Mouse (Mus musculus) liver, embryonic 13.5 days (tissue): ENCODE measurements at regions not wholly inside any gene's neighbourhood (a gene's known extent, or its start where the extent isn't known, plus 50 kb on each side); places are given as distances from the start of the nearest gene placed in this dataset.

Source experiments
- ATAC-seq: fragments of 200-750 bp; cut with Nextera tagmentation; 2 replicates; pipeline ENCODE4 v1.8.0; 2017; ENCODE audit warnings: low read depth, mild to moderate bottlenecking, moderate number of reproducible peaks, moderate library complexity
- DNase-seq: peaks from one replicate; pipeline ENCODE4 v3.0.0; 2022
- H3K27ac ChIP-seq: fragments of 300-500 bp; sonication (generic); 2 replicates; pipeline ENCODE4 v1.5.1; 2015; ENCODE audit warnings: moderate library complexity, mild to moderate bottlenecking, inconsistent platforms
- H3K27me3 ChIP-seq: fragments of 300-500 bp; sonication (generic); 2 replicates; pipeline ENCODE4 v1.6.1; 2015; ENCODE audit warnings: mild to moderate bottlenecking, inconsistent platforms
- H3K36me3 ChIP-seq: fragments of 300-500 bp; sonication (generic); 2 replicates; pipeline ENCODE4 v1.6.1; 2015; ENCODE audit warnings: mild to moderate bottlenecking, inconsistent platforms
- H3K4me1 ChIP-seq: fragments of 300-500 bp; sonication (generic); replicated peaks from 2 replicates; pipeline ENCODE4 v1.6.1; 2015; ENCODE audit warnings: inconsistent platforms
- H3K4me2 ChIP-seq: fragments of 300-500 bp; sonication (generic); 2 replicates; pipeline ENCODE4 v1.6.1; 2015; ENCODE audit warnings: inconsistent platforms, mild to moderate bottlenecking, moderate library complexity
- H3K4me3 ChIP-seq: fragments of 300-500 bp; sonication (generic); replicated peaks from 2 replicates; pipeline ENCODE4 v1.5.1; 2015; ENCODE audit warnings: mild to moderate bottlenecking, inconsistent platforms
- H3K9ac ChIP-seq: fragments of 300-500 bp; sonication (generic); 2 replicates; pipeline ENCODE4 v1.6.1; 2015; ENCODE audit warnings: mild to moderate bottlenecking, inconsistent platforms
- H3K9me3 ChIP-seq: fragments of 300-500 bp; sonication (generic); replicated peaks from 2 replicates; pipeline ENCODE4 v1.6.1; 2016; ENCODE audit warnings: inconsistent platforms
- WGBS: fragments of 180-500 bp; shearing (Covaris S2); methylation state at CpG from one replicate; pipeline ENCODE4 v1.1.7; 2015; ENCODE audit not compliant: insufficient replicate concordance; 5-methylcytosine and 5-hydroxymethylcytosine counted together

DNA sequence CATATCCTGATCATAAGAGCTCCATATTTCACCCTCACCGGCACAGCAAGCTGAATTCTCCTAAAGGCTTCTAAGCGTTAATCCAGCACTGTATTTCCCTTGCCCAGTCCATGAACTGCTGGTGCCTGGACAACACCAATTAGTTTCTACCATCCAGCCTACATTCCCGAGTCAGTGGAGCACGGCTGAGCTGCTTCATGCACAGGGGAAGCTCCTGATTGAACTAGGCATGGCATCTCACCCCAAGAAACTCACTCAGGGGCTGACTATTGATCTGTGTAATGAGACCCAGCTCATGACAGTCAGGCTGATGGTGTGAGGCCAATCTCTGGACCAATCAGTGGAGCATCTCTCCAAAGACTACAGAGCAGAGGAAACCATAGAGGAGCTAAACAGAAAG lies 115.4 kb downstream of the Id4 start:
- no peaks in the 10 kb centered on the region for H3K9me3 ChIP-seq
- no peak for ATAC-seq
- H3K4me2 ChIP-seq = no peak overlapping the region
- no peaks in the 10 kb centered on the region for H3K36me3 ChIP-seq
- DNase-seq = no peak
- no peak overlapping the region for H3K4me3 ChIP-seq
- no peaks in the 10 kb centered on the region for H3K4me1 ChIP-seq
- 60% methylated on average over 4 of the region's 4 CpGs for WGBS
- H3K27me3 ChIP-seq = no peaks in the 10 kb centered on the region
- no peak overlapping the region for H3K27ac ChIP-seq
- H3K9ac ChIP-seq = no peak overlapping the region

GRCm38 (mm10) chr13:48383580-48384445 lies 122.8 kb downstream of the Id4 start:
- H3K27me3 ChIP-seq = no peaks in the 10 kb centered on the region
- no peak overlapping the region for H3K27ac ChIP-seq
- no peak overlapping the region for H3K4me3 ChIP-seq
- no peaks in the 10 kb centered on the region for H3K36me3 ChIP-seq
- H3K9ac ChIP-seq = no peak overlapping the region
- no peak overlapping the region for H3K4me2 ChIP-seq
- WGBS = 69% methylated on average over 13 of the region's 13 CpGs
- no peak for ATAC-seq
- H3K4me1 ChIP-seq = no peaks in the 10 kb centered on the region
- no peaks in the 10 kb centered on the region for H3K9me3 ChIP-seq
- no peak for DNase-seq

- Histone ChIP-seq H3K9ac (no peak overlapping the region), H3K4me2 (no peak overlapping the region), H3K27ac (no peak overlapping the region), H3K36me3 (no peaks in the 10 kb centered on the region), H3K9me3 (no peaks in the 10 kb centered on the region), H3K4me1 (no peaks in the 10 kb centered on the region), H3K27me3 (no peaks in the 10 kb centered on the region), H3K4me3 (no peak overlapping the region)
- no peak for DNase-seq
- 71% methylated on average over 11 of the region's 11 CpGs for WGBS
- ATAC-seq = no peak
These were observed 123.9 kb downstream of the Id4 start for GRCm38 (mm10) chr13:48384901-48385300.

DNA sequence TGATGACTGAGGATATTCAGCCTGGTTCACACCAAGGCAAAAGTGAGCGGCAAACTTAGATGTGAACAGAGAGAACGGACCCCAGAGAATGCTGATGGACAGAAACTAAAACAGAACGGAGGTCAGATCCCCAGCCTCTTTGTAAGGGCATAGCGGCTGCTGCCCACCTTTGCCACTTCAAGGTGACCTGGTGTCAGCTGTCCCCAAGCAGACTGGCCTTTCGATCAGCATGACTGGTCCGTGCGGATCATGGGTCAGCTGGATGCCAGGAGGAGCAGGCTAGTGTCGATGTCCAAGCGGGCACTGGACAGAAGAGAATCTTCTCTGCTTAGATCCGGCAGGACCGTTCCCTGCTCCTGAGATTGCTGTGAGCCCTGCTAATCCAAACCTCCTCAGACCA lies 122.1 kb downstream of the Zfp169 start:
- H3K4me2 ChIP-seq = no peak overlapping the region
- 79% methylated on average over 11 of the region's 11 CpGs for WGBS
- H3K4me1 ChIP-seq = no peaks in the 10 kb centered on the region
- DNase-seq = no peak
- H3K36me3 ChIP-seq = no peaks in the 10 kb centered on the region
- H3K9ac ChIP-seq = no peak overlapping the region
- no peak overlapping the region for H3K27ac ChIP-seq
- no peak overlapping the region for H3K4me3 ChIP-seq
- no peak for ATAC-seq
- H3K9me3 ChIP-seq = no peaks in the 10 kb centered on the region
- no peaks in the 10 kb centered on the region for H3K27me3 ChIP-seq

DNA sequence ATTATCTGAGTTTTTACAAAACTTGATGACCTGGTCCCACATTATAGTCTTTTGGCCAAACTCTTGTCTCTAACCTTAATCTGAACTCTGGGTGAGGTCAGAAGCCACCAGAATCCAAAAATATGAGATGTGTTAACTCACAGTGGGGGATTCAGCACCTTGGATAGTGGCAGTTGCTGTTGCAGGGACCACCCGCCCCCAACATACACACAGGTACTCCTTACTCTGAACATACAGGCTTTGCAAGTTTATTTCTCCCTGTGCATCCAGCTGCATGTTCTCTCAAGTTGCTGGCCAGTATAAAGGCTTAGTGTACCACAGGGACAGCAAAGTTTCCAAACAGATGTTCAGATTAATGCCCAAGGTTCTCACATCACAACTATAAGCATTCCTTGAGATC lies 115.5 kb downstream of the Zfp169 start:
- Histone ChIP-seq H3K4me1 (no peaks in the 10 kb centered on the region), H3K9me3 (no peaks in the 10 kb centered on the region), H3K27ac (no peak overlapping the region), H3K4me3 (no peak overlapping the region), H3K36me3 (no peaks in the 10 kb centered on the region), H3K9ac (no peak overlapping the region), H3K27me3 (no peaks in the 10 kb centered on the region), H3K4me2 (no peak overlapping the region)
- WGBS = 0% methylated on average over 1 of the region's 1 CpGs
- DNase-seq (no peak), ATAC-seq (no peak)

DNA sequence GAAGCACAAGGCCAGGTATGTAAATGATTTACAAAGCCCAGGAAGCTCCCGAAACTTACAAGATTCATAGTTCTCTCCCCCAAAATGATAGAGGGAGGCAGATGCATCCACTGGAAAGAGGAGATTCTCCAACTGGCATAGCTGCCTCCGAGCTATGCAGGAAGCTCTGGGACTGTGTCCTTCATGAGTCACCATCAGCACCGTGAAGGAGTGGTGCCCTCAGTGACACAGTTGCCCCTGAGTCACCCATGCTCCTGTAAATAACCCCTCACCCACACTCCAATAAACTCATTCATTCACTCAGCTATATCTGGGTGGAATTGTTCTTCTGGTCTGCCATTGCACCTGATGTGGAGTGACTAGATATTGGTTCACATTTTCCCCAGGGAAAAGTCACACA lies 114.6 kb downstream of the Zfp169 start:
- DNase-seq (no peak), ATAC-seq (no peak)
- no peak overlapping the region for H3K9ac ChIP-seq
- H3K36me3 ChIP-seq = no peaks in the 10 kb centered on the region
- no peaks in the 10 kb centered on the region for H3K27me3 ChIP-seq
- no peak overlapping the region for H3K4me3 ChIP-seq
- no peaks in the 10 kb centered on the region for H3K9me3 ChIP-seq
- H3K4me2 ChIP-seq = no peak overlapping the region
- 57% methylated on average over 3 of the region's 3 CpGs for WGBS
- H3K4me1 ChIP-seq = no peaks in the 10 kb centered on the region
- H3K27ac ChIP-seq = no peak overlapping the region

DNA sequence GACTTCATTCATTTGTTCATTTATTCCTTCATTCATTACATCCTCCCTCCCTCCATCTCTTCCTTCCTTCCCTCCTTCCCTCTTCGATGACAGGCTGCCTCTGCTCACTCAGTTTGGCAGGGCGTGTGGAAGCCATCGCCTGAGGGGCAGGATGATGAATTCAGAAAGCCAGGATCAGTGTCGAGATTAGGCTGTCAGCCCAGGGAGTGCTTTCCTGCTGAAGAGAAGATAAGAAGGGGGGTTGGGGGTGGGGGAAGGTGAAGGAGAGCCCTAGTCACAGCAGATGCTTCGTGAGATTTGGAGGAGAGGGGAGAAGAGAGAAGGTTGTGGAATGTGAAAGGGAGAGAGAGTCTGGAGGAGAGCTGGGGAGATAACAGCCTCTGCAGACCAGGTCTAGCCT lies 110.9 kb downstream of the Zfp169 start:
- ATAC-seq = no peak

GRCm38 (mm10) chr13:48422438-48423329 lies 90.6 kb downstream of the Zfp169 start:
- Histone ChIP-seq H3K4me3 (no peak overlapping the region), H3K9me3 (no peaks in the 10 kb centered on the region), H3K9ac (no peak overlapping the region), H3K4me1 (no peaks in the 10 kb centered on the region), H3K27me3 (no peaks in the 10 kb centered on the region), H3K4me2 (no peak overlapping the region), H3K27ac (no peak overlapping the region), H3K36me3 (no peaks in the 10 kb centered on the region)
- ATAC-seq (no peak), DNase-seq (no peak)
- 54% methylated on average over 9 of the region's 9 CpGs for WGBS

More for the DNA sequence above, 110.9 kb downstream of the Zfp169 start:
- Histone ChIP-seq H3K9ac (no peak overlapping the region), H3K9me3 (no peaks in the 10 kb centered on the region), H3K27me3 (no peaks in the 10 kb centered on the region), H3K27ac (no peak overlapping the region), H3K4me2 (no peak overlapping the region), H3K36me3 (no peaks in the 10 kb centered on the region), H3K4me1 (no peaks in the 10 kb centered on the region), H3K4me3 (no peak overlapping the region)
- DNase-seq = no peak
- WGBS = 5% methylated on average over 5 of the region's 5 CpGs

GRCm38 (mm10) chr13:48426816-48427215 lies 86.4 kb downstream of the Zfp169 start:
- no peak for ATAC-seq
- Histone ChIP-seq H3K27me3 (no peaks in the 10 kb centered on the region), H3K4me3 (no peak overlapping the region), H3K4me2 (no peak overlapping the region), H3K9ac (no peak overlapping the region), H3K4me1 (no peaks in the 10 kb centered on the region), H3K9me3 (no peaks in the 10 kb centered on the region), H3K27ac (no peak overlapping the region), H3K36me3 (no peaks in the 10 kb centered on the region)
- no peak for DNase-seq
- WGBS = 47% methylated on average over 5 of the region's 5 CpGs

- Histone ChIP-seq H3K36me3 (no peaks in the 10 kb centered on the region), H3K9me3 (no peaks in the 10 kb centered on the region), H3K27ac (no peak overlapping the region), H3K4me2 (no peak overlapping the region), H3K9ac (no peak overlapping the region), H3K27me3 (no peaks in the 10 kb centered on the region), H3K4me3 (no peak overlapping the region), H3K4me1 (no peaks in the 10 kb centered on the region)
- 53% methylated on average over 14 of the region's 14 CpGs for WGBS
- ATAC-seq = no peak
- no peak for DNase-seq
These were observed 76.4 kb downstream of the Zfp169 start for GRCm38 (mm10) chr13:48436659-48437345.
